Mouse (Mus musculus) testis, postnatal 14 days (tissue): ENCODE data around the gene Gnat2.

ENCODE experiments used
- DNase-seq: peaks from one replicate; pipeline ENCODE4 v3.0.0; 2021; ENCODE audit warnings: low spot score

The Gnat2 gene

DNA sequence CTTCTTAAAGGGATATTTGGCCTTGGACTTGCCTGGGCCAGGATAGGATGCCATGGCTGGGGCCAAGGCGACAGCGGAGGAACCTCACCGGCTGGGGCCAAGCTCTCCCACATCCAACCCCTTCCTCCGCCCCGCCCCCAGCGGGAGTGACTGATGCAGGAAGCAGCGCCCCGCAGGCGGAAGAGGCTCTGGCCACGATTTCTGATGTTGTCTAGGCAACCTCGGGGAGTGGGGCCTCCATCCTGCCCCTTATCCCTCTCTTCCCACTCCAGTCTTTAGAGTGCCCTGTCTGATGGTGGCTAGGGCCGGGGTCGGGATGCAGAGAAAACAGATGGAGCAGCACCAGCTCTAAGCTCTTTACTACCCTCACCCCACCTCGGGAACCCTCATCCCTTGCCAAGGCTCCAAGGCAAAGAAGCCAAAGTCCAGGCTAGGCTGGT, 7.3 kb upstream of the Gnat2 start:
- DNase-seq, result peak; percentile 86

DNA sequence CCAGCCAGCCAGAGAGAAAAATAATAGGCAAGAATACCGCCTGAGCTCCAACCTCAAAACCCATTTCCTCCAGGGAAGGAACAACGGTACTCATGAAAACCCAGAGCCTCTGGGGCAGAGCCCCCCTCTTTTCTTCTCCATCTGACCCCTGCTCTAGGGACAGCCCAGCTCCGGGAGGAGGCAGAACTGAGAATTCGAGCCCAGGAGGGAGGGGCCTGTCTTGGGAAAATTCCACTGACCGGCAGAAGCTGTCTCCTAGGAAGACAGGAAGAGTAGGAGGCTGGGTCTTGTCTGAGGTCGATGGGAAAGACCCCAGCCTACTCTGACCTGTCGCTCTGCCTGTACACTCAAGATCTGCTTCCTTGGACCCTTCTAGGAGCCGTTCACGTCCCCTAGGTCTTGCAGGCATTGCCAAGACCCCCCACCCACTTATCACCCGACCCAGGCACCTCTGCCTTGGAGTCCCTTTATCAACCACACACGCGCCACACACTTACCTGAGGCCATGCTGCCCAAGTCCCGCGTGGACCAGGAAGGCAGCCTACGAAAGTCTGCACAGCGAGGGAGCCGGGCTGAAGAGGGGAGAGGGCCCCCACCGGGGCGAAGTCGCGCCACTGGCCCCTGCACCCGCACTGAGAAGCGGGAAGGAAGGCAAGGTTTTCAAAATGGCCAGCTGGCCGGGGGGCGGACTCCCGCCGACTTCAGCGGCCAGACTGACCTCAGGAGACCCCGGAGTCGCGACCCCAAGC, 6.7 kb upstream of the Gnat2 start:
- peak; percentile 77 for DNase-seq

DNA sequence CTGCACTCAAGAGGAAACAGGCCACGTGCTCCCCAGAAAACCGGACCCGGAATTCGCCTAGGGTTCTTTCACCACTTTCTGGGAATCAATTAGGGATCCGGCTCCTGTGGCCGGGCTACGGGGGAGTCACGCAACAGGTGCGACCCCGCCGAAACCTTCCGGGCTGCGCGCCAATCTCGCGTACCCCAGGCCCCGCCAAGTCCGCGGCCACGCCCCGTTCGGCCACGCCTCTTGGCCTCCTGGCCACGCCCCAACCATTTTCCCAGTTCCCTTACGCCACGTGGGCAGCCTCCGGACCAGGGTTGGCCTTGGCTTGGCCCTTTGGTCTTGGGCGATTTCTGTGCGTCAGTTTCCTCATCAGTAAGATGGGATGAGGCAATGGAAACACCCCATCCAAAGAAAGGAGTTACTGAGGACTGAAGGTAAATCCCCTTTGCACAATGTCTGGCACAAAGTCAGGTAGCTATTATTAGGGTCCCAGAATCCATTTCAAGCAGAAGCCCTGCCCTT, 6.1 kb upstream of the Gnat2 start, which contains the start of gene Ampd2:
TSS of gene Ampd2 (minus strand) at position 182 of the 510 bp plus-strand sequence.
- peak; percentile 85 for DNase-seq

- no peak for DNase-seq
Observed at GRCm38 (mm10) chr3:108087329-108087728, 5.3 kb upstream of the Gnat2 start.

GRCm38 (mm10) chr3:108088842-108089380, 3.7 kb upstream of the Gnat2 start:
- no peak for DNase-seq

- DNase-seq, result no peak
Observed at GRCm38 (mm10) chr3:108089916-108090315, 2.7 kb upstream of the Gnat2 start.

GRCm38 (mm10) chr3:108090561-108090960, 2.0 kb upstream of the Gnat2 start:
- no peak for DNase-seq

DNA sequence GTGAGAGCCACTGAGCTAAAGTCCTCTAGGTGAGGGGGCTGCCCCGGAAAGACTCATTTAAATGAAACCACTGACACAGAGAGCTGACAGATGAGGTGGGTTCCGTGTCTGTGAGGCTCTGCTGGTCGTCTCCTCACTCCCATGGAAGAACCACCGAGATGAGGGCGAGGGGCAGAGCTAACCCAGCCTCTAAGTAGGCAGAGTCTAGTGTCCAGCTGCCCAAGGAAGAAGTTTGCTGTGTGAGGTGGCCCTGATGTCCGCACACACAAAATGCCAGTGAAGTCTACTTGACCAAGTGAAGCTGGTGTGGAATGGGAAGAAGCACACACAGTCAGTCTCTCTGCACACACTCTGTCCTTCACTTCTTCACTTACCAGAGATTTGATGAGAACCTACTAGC, 559 bp upstream of the Gnat2 start:
- DNase-seq, result no peak

DNA sequence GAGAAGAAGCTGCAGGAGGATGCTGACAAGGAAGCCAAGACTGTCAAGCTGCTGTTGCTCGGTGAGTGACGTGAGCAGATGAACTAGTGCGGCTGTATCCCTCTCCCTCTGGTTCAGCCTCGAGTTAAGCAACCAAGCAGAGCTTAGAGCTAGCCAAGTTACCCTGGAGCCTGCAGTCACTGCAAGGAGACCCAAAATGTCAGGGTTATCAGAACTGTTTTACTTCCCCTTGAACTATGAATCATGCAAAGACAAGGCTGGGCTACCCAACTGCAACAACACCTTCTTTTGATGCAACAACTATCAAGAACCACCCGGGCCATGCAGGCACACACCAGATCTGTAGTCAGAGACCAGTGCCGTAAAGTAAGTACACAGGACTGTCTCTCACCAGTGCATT, 717 bp downstream of the Gnat2 start:
- no peak for DNase-seq

GRCm38 (mm10) chr3:108094146-108094545, 1.6 kb downstream of the Gnat2 start:
- no peak for DNase-seq

GRCm38 (mm10) chr3:108094976-108095760, 2.6 kb downstream of the Gnat2 start:
- DNase-seq, result no peak

DNA sequence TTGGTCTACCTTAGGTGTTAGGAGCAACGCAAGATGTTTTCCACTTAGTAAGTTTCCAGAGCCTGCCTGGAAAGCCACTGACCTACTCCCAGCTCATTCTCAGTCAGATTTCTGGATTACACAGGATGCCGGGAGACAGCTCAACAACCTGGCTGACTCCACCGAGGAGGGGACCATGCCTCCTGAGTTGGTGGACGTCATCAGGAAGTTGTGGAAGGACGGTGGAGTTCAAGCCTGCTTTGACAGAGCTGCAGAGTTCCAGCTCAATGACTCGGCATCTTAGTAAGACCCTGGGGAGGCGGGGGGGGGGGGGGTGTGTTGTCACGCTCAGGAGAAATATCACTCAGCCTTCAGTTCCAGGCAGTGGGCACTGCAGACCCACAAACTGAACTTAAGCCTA, 3.6 kb downstream of the Gnat2 start:
- DNase-seq, result no peak

DNA sequence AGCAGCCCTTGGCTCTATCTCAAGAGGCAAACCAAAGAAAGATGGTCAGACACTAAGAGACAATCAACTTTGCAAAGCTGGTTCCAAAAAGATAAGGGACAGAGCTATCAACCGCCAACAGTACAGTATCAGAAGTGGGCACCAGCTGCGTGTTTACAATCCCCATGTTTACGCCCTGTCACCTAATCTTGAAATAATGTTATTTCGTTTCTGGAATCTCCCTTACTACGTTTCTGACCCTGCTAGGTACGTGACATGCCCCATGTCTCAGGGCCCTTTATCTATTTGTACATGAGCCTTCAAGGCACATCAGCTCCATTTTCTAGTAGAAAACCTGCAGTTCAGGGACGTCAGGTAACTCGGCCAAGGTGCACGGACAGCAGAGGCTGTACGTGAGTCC, 4.1 kb downstream of the Gnat2 start:
- DNase-seq, result no peak

- DNase-seq, result no peak
Observed at GRCm38 (mm10) chr3:108097656-108098055, 5.1 kb downstream of the Gnat2 start.

DNA sequence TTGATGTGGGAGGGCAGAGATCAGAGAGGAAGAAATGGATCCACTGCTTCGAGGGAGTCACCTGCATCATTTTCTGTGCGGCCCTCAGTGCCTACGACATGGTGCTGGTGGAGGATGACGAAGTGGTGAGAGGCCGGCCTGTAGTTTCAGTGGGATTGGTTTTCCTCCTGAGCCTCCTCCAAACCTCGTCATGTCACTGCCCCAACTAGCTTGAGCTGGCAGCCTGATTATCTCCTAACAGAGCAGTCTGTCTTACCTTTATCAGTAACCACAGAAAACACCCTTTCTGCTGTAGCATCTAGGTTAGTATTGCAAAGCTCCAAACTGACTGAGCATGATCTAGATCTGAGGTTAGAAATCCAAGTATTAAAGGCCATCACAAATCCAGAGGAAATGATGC, 5.7 kb downstream of the Gnat2 start:
- no peak for DNase-seq

DNA sequence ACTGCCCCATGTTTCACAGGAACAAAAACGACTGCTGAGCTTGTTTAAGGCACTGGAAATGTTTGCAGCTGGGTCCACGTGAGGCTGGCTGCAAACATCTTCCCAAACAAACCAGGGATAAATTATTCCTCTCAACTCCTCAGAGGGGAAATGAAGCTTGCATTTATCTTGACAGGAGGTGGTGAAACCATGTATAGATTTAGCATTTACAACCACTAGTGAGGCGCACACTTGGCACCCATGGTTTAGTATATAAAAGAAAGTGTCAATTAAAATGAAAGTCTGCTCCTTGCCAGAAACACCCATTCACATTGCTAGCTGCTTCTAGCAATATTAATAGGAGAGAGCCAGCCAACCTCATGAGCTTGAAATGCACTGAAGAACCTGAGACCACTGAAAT, 9.0 kb downstream of the Gnat2 start:
- DNase-seq, result no peak

DNA sequence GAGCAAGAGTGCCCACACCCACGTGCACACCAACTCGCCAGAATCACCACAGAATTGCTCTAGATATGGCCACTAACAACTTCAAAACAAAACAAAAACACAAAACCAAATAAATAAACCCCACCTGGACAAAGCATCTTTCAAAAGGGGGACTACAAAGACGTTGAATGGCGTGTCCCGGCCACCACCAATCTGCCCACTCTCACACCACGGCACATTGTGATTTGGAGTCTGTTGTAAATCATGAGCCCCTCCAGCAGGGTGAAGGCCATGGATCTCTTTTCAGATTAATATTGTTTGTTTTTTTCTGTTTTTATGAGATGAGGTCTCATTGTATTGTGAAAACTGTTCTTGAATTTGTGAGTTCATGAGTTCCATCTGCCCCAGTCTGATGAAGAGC, 9.5 kb downstream of the Gnat2 start:
- no peak for DNase-seq

GRCm38 (mm10) chr3:108105281-108105680, 12.7 kb downstream of the Gnat2 start:
- DNase-seq, result no peak

- no peak for DNase-seq
Observed at GRCm38 (mm10) chr3:108111320-108111719, 18.7 kb downstream of the Gnat2 start.

GRCm38 (mm10) chr3:108112246-108112645, 19.7 kb downstream of the Gnat2 start:
- no peak for DNase-seq

DNA sequence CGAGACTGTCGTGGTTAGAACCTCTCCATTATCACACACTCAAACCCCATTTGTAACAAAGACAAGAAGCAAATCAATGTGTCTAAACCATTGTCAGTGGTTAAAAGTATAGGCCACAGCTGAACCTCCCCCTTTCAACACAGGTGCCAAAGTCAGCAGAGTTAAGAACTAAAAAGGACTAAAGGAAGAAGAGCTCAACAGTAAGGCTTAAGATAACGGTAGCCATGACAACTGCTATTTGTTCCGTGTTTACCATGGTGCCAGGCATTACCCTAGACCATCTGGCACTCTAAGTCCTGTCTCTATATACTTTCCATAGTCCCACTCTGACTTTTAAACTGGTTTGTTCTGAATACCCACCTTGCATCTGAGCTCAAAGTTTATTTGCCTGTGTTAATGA, 20.1 kb downstream of the Gnat2 start:
- DNase-seq, result no peak

DNA sequence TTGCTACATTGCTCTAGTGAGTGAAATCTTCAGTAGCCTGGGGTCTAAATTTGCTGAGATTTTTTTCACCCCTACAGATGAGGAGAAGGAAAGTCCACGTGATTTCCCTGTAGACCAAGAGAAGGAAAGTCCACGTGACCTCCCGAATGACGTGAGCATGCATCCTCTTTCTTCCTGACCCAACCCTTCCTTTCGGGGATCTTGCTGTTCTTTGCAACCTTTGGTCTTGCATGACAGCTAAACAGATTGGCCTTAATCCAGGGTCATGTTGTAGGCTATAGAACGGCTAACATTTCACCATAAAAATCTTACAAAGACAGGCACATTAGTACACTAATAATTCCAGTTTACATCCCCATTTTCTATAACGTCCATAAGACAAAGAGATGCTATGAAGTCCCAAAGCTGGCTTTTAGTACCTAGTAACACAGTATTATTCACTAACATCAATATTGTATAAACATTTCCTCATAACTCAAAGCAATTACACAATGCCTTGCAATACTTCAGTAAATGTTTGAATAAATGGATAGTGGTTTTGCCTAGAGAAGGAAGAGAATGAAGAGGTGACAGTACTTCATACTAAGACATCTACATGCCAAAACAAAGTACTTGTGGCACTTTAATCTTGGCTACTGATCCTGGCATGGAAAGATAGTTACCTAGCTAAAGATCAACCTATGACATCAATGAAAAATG, 21.2 kb downstream of the Gnat2 start:
- no peak for DNase-seq
